Mouse (Mus musculus): ENCODE results near the gene Dusp13. TPM values are rescaled to one million over a fixed set of nuclear protein-coding genes. Genes with fewer than 3 reads are reported as not detected.
A peak's percentile ranks its signal among the peaks of the same experiment; 100 is the strongest.

Gene Dusp13
- polyA plus RNA-seq, 1 experiment, result 0.79 TPM

DNA sequence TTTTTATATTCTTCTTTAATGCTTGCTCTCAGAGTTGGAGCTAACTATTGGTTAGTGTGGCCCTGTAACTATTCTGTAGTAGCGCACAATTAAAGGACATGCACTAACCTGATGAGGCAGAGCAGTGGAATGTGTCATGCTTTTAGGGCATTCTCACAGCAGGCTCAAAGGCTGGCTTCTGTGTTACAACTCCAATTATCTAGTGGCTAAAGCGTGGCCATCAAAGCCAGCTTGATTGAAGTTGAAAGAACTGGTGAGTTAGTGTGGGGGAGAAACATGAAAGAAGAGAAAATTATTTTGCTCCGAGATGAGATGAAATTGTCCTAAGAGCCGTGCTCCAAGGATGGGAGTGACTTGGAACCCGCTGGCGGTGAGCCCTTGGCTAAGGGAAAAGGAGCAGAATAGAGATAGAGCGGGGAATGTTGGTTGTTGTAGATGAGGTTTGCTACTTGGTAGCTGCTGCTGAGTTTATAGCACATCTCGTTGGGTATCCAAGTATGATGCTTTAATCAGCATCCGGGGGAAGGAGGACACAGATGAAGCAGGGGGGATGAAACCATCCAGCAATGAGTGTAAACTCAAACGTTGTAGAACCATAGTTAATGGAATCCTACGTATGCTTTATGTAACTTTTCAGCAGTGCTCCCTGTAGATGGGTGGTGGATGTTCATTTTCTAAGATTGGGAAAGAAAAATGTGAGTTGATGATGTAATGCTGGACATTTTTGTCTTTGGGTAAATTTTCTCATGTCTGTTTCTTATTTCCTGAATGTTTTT, 21.7 kb upstream of the Dusp13 start:
- Histone ChIP-seq H3K27ac (ENCODE audit: insufficient read depth, low read depth, low read length) (no peak overlapping the region), H3K4me1 (ENCODE audit: control insufficient read depth, insufficient read depth, low read length) (peaks cover 17% of the 10 kb centered on the region), H3K4me3 (ENCODE audit: insufficient read depth, low read length) (no peak overlapping the region)
- TF ChIP-seq CTCF (IDR thresholded peaks at IDR 0.05; ENCODE audit: low read depth, low read length) (no peak), POLR2A (IDR thresholded peaks at IDR 0.05; ENCODE audit: borderline replicate concordance, low read depth, low read length) (no peak)

DNA sequence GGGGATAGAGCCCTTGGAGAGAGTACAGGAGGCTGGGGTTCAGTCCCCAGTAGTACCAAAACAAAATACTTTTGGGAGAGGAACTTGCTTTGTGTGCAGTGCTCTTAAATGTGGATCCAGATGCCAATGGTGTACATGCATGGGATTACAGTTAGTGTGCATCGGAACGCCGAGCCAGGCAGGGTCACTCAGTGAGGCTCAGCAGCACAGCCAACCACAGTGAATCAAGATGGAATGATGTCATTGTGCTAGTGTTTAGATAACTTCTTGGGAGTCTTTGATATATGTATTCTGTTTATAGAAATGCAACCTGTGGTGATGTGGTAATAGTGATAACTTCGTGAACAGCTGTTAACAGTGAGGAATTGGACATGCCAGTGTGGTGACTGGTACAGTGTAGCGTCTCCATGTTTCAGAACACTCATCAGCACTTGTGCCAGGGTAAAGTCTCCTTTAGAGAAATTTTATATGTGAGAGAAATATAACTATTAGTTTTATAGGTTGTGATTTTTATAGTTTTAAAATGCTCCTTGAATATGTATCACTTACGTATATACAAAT, 15.5 kb upstream of the Dusp13 start:
- TF ChIP-seq CTCF (IDR thresholded peaks at IDR 0.05; ENCODE audit: low read depth, low read length), result no peak
- TF ChIP-seq POLR2A (IDR thresholded peaks at IDR 0.05; ENCODE audit: borderline replicate concordance, low read depth, low read length), result no peak
- peaks cover 20% of the 10 kb centered on the region for H3K4me1 ChIP-seq (ENCODE audit: control insufficient read depth, insufficient read depth, low read length)
- H3K4me3 ChIP-seq (ENCODE audit: insufficient read depth, low read length), result no peak overlapping the region
- no peak overlapping the region for H3K27ac ChIP-seq (ENCODE audit: insufficient read depth, low read depth, low read length)

DNA sequence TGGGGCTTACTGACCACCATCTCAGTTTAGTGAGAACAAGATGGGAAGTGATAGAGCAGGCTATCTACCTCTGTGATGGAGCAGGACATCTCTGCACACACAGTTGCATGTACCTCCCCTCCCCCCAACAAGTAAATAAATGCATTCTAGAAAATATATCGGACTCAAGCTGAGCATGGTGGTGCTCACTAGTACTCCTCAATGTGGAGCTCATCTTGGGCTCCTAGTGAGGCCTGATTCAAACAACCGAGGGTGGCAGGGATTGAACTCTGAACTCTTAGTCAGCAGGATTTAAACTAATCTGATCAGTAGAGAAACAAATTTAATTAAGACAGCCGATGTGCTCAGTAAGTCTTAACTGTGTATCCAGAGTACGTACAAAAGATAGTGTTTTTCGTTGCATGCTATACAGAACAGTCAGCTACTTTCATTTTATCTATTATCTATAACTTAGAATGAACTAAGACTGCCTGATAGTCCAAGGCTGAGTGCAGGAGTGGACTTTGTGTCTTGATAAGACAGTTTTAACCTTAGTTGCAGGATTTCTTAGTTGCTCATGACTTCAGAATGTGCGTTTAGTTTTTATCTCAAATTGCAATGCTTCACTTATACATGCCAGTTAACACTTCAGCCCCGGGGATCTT, 14.9 kb upstream of the Dusp13 start:
- TF ChIP-seq CTCF (IDR thresholded peaks at IDR 0.05; ENCODE audit: low read depth, low read length), result no peak
- TF ChIP-seq POLR2A (IDR thresholded peaks at IDR 0.05; ENCODE audit: borderline replicate concordance, low read depth, low read length), result no peak
- Histone ChIP-seq H3K4me3 (ENCODE audit: insufficient read depth, low read length) (no peak overlapping the region), H3K27ac (ENCODE audit: insufficient read depth, low read depth, low read length) (no peak overlapping the region), H3K4me1 (ENCODE audit: control insufficient read depth, insufficient read depth, low read length) (peaks cover 20% of the 10 kb centered on the region)

DNA sequence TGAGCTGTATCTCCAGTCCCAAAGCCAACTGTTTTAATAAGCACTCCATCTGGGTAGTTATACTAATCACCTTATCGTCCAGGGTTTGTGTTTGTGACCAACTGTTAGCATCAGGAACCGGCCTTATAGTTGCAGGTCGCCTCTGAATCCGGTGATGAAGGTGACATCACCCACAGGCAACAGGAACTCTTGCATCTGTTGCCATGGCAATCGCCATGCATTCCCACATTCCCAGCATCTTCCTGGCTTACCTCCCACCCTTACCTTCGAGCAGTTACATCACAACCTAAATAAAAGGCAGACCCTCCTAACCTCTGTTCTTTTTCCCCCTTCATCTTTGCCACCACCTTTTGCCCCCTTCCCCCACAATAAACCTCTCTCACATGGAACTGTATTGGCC, 13.7 kb upstream of the Dusp13 start:
- H3K4me3 ChIP-seq (ENCODE audit: insufficient read depth, low read length), result no peak overlapping the region
- H3K27ac ChIP-seq (ENCODE audit: insufficient read depth, low read depth, low read length), result no peak overlapping the region
- TF ChIP-seq CTCF (IDR thresholded peaks at IDR 0.05; ENCODE audit: low read depth, low read length) (no peak), POLR2A (IDR thresholded peaks at IDR 0.05; ENCODE audit: borderline replicate concordance, low read depth, low read length) (no peak)
- peaks cover 20% of the 10 kb centered on the region for H3K4me1 ChIP-seq (ENCODE audit: control insufficient read depth, insufficient read depth, low read length)

DNA sequence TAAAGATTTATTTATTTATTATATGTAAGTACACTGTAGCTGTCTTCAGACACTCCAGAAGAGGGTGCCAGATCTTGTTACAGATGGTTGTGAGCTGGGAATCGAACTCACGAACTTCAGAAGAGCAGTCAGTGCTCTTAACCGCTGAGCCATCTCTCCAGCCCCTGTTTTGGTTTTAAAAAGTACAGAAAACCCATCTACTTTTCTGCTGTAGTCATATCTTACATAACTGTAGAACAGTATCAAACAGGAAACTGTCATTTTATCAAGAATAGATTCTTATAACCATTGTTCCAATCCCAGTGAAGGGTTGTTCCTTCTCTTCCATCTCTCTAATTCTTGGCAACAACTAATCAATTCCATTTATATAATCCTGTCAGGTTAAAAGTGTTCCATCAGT, 12.8 kb upstream of the Dusp13 start:
- TF ChIP-seq CTCF (IDR thresholded peaks at IDR 0.05; ENCODE audit: low read depth, low read length), result no peak
- TF ChIP-seq POLR2A (IDR thresholded peaks at IDR 0.05; ENCODE audit: borderline replicate concordance, low read depth, low read length), result no peak
- H3K4me3 ChIP-seq (ENCODE audit: insufficient read depth, low read length), result no peak overlapping the region
- peaks cover 21% of the 10 kb centered on the region for H3K4me1 ChIP-seq (ENCODE audit: control insufficient read depth, insufficient read depth, low read length)
- H3K27ac ChIP-seq (ENCODE audit: insufficient read depth, low read depth, low read length), result no peak overlapping the region

DNA sequence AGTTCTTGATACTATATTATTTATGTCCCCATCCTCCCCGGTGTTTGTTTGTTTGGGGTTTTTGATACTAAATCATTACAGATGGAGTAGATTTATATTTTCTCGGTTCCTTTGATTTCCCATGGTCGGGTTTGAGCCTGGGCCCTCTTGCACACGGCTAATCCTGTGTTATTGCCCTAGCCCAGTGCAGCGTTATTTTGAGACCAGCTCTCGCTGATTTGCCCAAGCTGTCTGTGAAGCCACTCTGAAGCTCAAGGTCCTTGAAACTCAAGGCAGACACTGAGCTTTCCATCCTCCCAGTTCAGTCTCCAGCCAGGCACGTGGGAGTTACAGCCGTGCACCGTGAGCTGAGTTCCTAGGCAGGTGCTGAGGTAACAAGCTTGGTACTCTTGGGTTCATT, 10.6 kb upstream of the Dusp13 start:
- Histone ChIP-seq H3K27ac (ENCODE audit: insufficient read depth, low read depth, low read length) (no peak overlapping the region), H3K4me1 (ENCODE audit: control insufficient read depth, insufficient read depth, low read length) (peaks cover 24% of the 10 kb centered on the region), H3K4me3 (ENCODE audit: insufficient read depth, low read length) (no peak overlapping the region)
- no peak for TF ChIP-seq POLR2A (IDR thresholded peaks at IDR 0.05; ENCODE audit: borderline replicate concordance, low read depth, low read length)
- TF ChIP-seq CTCF (IDR thresholded peaks at IDR 0.05; ENCODE audit: low read depth, low read length), result no peak

DNA sequence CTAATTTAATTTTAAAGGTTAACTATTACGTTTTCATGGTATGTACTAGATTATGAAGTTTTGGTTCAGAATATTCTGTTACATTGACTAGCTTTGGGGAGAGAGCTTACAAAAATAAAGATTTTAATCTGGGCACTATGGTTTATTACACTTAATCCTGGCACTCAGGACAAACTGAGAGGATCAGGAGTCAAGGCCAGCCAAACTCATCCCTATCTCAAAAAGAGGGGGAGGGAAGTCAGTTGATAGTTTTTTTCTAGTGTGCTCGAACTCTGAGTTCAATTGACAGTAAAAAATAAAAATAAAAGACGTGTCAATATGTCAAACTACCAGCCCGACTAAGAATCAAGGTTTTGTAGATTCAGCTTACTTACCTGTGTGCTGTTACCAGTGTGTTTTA, 2.4 kb upstream of the Dusp13 start:
- Histone ChIP-seq H3K27ac (ENCODE audit: insufficient read depth, low read depth, low read length) (no peak overlapping the region), H3K4me1 (ENCODE audit: control insufficient read depth, insufficient read depth, low read length) (peaks cover 40% of the 10 kb centered on the region), H3K4me3 (ENCODE audit: insufficient read depth, low read length) (no peak overlapping the region)
- no peak for TF ChIP-seq POLR2A (IDR thresholded peaks at IDR 0.05; ENCODE audit: borderline replicate concordance, low read depth, low read length)
- TF ChIP-seq CTCF (IDR thresholded peaks at IDR 0.05; ENCODE audit: low read depth, low read length), result no peak

DNA sequence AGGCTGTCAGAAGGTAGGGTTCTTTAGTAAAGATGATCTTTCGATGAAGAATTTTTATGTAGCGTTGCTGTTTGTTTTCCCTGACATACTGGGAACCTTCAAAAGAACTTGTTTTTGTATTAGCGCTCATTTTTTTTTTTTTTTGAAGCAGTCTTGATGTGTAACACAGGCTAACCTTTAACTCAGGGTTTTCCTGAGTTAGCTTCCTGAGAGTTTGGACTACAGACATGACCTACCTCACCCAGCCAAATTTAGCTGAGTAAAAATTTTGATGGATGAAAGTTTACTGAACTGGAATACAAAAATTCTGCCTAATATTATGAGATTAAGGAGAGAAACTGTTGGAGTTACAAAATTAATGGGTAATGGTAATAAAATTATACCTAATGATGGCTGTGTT, 1.4 kb upstream of the Dusp13 start:
- peaks cover 43% of the 10 kb centered on the region for H3K4me1 ChIP-seq (ENCODE audit: control insufficient read depth, insufficient read depth, low read length)
- H3K27ac ChIP-seq (ENCODE audit: insufficient read depth, low read depth, low read length), result no peak overlapping the region
- H3K4me3 ChIP-seq (ENCODE audit: insufficient read depth, low read length), result no peak overlapping the region
- TF ChIP-seq CTCF (IDR thresholded peaks at IDR 0.05; ENCODE audit: low read depth, low read length) (no peak), POLR2A (IDR thresholded peaks at IDR 0.05; ENCODE audit: borderline replicate concordance, low read depth, low read length) (no peak)

DNA sequence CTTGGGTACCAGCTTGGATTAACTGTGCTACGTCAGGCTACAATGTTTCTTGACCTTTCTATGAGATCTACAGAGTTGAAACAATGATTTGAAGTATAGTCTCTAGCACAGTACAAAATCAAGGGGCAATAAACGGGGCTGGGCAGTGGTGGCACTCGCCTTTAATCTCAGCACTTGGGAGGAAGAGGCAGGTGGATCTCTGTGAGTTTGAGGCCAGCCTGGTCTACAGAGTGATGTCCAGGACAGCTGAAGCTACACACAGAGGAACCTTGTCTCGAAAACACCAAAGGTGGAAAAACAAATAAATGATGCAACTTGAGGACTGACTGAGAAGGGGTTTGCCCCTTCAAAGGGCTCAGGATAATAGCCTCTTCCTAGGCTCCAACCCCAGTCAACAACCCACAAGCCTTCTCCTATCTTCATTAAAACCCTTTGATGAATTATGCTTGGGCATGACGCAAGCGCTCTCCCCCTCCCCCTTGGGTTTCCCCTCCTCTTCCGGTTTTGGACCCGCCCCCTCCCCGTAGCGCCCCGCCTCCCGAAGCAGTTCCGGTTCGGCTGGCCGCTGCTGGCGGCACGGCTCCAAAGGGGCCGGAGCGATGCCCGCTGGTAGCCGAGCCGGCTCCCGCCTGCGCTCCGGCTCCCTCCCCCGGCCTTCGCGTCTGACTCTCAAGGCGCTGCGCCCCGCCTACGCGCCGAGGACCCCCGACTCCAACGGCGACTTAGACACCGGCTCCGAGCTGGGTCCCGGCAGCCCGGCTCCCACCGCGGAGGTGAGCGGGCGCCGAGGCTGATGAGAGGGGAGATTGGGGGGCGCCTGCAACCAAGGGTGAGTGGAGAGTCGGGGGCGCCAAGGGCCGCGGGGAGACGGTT, 737 bp downstream of the Dusp13 start, which contains the start of gene Samd8:
TSS of gene Samd8 (plus strand) at position 524 of the 873 bp plus-strand sequence.
- H3K4me3 ChIP-seq (ENCODE audit: insufficient read depth, low read length), result peak within 1 kb of the TSS; percentile 81
- peaks cover 50% of the 10 kb centered on the region for H3K4me1 ChIP-seq (ENCODE audit: control insufficient read depth, insufficient read depth, low read length)
- peak within 1 kb of the TSS; percentile 63 for H3K27ac ChIP-seq (ENCODE audit: insufficient read depth, low read depth, low read length)
- TF ChIP-seq CTCF (IDR thresholded peaks at IDR 0.05; ENCODE audit: low read depth, low read length) (no peak), POLR2A (IDR thresholded peaks at IDR 0.05; ENCODE audit: borderline replicate concordance, low read depth, low read length) (peak; percentile 14; the same call in 1 of the 2 replicates)
